Mouse (Mus musculus): ENCODE results near the gene Muc1. TPM values are rescaled to one million over a fixed set of nuclear protein-coding genes. Genes with fewer than 3 reads are reported as not detected.

Muc1 gene
- polyA plus RNA-seq, 1 experiment = not detected

GRCm38 (mm10) chr3:89266439-89266893, 37.6 kb downstream of the Muc1 start:
- no peak for TF ChIP-seq GATA1 (IDR thresholded peaks at IDR 0.05; ENCODE audit: low read length)

GRCm38 (mm10) chr3:89268916-89269315, 40.1 kb downstream of the Muc1 start:
- TF ChIP-seq GATA1 (IDR thresholded peaks at IDR 0.05; ENCODE audit: low read length) = no peak

- no peak for TF ChIP-seq GATA1 (IDR thresholded peaks at IDR 0.05; ENCODE audit: low read length)
Observed at GRCm38 (mm10) chr3:89270051-89270755, 41.3 kb downstream of the Muc1 start, which contains the start of gene Slc50a1. Slc50a1 (minus strand) TSS chr3:89270570.

GRCm38 (mm10) chr3:89270891-89271290, 42.0 kb downstream of the Muc1 start:
- no peak for TF ChIP-seq GATA1 (IDR thresholded peaks at IDR 0.05; ENCODE audit: low read length)

GRCm38 (mm10) chr3:89271760-89272159, 42.9 kb downstream of the Muc1 start:
- TF ChIP-seq GATA1 (IDR thresholded peaks at IDR 0.05; ENCODE audit: low read length) = no peak

- no peak for TF ChIP-seq GATA1 (IDR thresholded peaks at IDR 0.05; ENCODE audit: low read length)
Observed at GRCm38 (mm10) chr3:89276061-89276460, 47.2 kb downstream of the Muc1 start.

GRCm38 (mm10) chr3:89277281-89278021, 48.6 kb downstream of the Muc1 start:
- TF ChIP-seq GATA1 (IDR thresholded peaks at IDR 0.05; ENCODE audit: low read length) = no peak

- TF ChIP-seq GATA1 (IDR thresholded peaks at IDR 0.05; ENCODE audit: low read length) = no peak
Observed at GRCm38 (mm10) chr3:89278107-89278506, 49.2 kb downstream of the Muc1 start.

GRCm38 (mm10) chr3:89278643-89279042, 49.8 kb downstream of the Muc1 start:
- no peak for TF ChIP-seq GATA1 (IDR thresholded peaks at IDR 0.05; ENCODE audit: low read length)

- no peak for TF ChIP-seq GATA1 (IDR thresholded peaks at IDR 0.05; ENCODE audit: low read length)
Observed at GRCm38 (mm10) chr3:89279153-89279890, 50.5 kb downstream of the Muc1 start.

- TF ChIP-seq GATA1 (IDR thresholded peaks at IDR 0.05; ENCODE audit: low read length) = no peak
Observed at GRCm38 (mm10) chr3:89280050-89280605, 51.3 kb downstream of the Muc1 start.

GRCm38 (mm10) chr3:89280606-89281511, 52.0 kb downstream of the Muc1 start, which contains the start of gene Efna1:
Efna1 (minus strand) TSS chr3:89281142.
- no peak for TF ChIP-seq GATA1 (IDR thresholded peaks at IDR 0.05; ENCODE audit: low read length)

- TF ChIP-seq GATA1 (IDR thresholded peaks at IDR 0.05; ENCODE audit: low read length) = no peak
Observed at GRCm38 (mm10) chr3:89281579-89282290, 52.9 kb downstream of the Muc1 start.

GRCm38 (mm10) chr3:89282291-89282643, 53.4 kb downstream of the Muc1 start:
- TF ChIP-seq GATA1 (IDR thresholded peaks at IDR 0.05; ENCODE audit: low read length) = no peak

Other genes with a start within 250 kb of the Muc1 start
- gene Rusc1, start 135.7 kb upstream of the Muc1 start, polyA plus RNA-seq (2012) = 14.2 and 15.4 TPM in 2 replicates
- gene Gm43738, start 128.0 kb upstream of the Muc1 start, polyA plus RNA-seq (2012) = 1.4 and 7.9 TPM in 2 replicates
- gene Fdps, start 127.1 kb upstream of the Muc1 start, polyA plus RNA-seq (2012) = 18.1 and 44.7 TPM in 2 replicates
- gene Pklr, start 92.9 kb upstream of the Muc1 start, polyA plus RNA-seq (2012) = 145 and 174 TPM in 2 replicates
- 0.91 and 1.2 TPM in 2 replicates for gene Hcn3, start 68.9 kb upstream of the Muc1 start, polyA plus RNA-seq (2012)
- 62.2 and 65.3 TPM in 2 replicates for gene Clk2, start 64.3 kb upstream of the Muc1 start, polyA plus RNA-seq (2012)
- 190 and 239 TPM in 2 replicates for gene Scamp3, start 51.6 kb upstream of the Muc1 start, polyA plus RNA-seq (2012)
- 7.3 and 13.1 TPM in 2 replicates for gene Fam189b, start 45.9 kb upstream of the Muc1 start, polyA plus RNA-seq (2012)
- gene Gba, start 26.1 kb upstream of the Muc1 start, polyA plus RNA-seq (2012) = 2.0 and 2.9 TPM in 2 replicates
- gene Thbs3, start 13.9 kb upstream of the Muc1 start, polyA plus RNA-seq (2012) = 0.19 and 0.37 TPM in 2 replicates
- 392 and 458 TPM in 2 replicates for gene Mtx1, start 2.0 kb upstream of the Muc1 start, polyA plus RNA-seq (2012)
- 135 and 200 TPM in 2 replicates for gene Krtcap2, start 16.9 kb downstream of the Muc1 start, polyA plus RNA-seq (2012)
- gene Trim46, start 17.3 kb downstream of the Muc1 start, polyA plus RNA-seq (2012) = 2.4 and 2.8 TPM in 2 replicates
- 119 and 146 TPM in 2 replicates for gene Dpm3, start 30.3 kb downstream of the Muc1 start, polyA plus RNA-seq (2012)
- not detected in 2 replicates for gene Slc50a1, start 41.5 kb downstream of the Muc1 start, polyA plus RNA-seq (2012)
- not detected in 2 replicates for gene Efna1, start 52.1 kb downstream of the Muc1 start, polyA plus RNA-seq (2012)
- not detected in 2 replicates for gene Efna3, start 93.9 kb downstream of the Muc1 start, polyA plus RNA-seq (2012)
- gene Efna4, start 109.0 kb downstream of the Muc1 start, polyA plus RNA-seq (2012) = 0.04 and 0.09 TPM in 2 replicates
- not detected in 2 replicates for gene Adam15, start 120.9 kb downstream of the Muc1 start, polyA plus RNA-seq (2012)
- not detected in 2 replicates for gene Dcst2, start 132.9 kb downstream of the Muc1 start, polyA plus RNA-seq (2012)
- gene Dcst1, start 136.2 kb downstream of the Muc1 start, polyA plus RNA-seq (2012) = not detected in 2 replicates
- gene Zbtb7b, start 165.7 kb downstream of the Muc1 start, polyA plus RNA-seq (2012) = 39.1 and 39.3 TPM in 2 replicates
- 0.08 TPM in 1 of 2 replicates, not detected in the other for gene Lenep, start 173.7 kb downstream of the Muc1 start, polyA plus RNA-seq (2012)
- gene Flad1, start 182.8 kb downstream of the Muc1 start, polyA plus RNA-seq (2012) = 12.0 and 24.0 TPM in 2 replicates
- gene Cks1b, start 189.3 kb downstream of the Muc1 start, polyA plus RNA-seq (2012) = 84.3 and 87.0 TPM in 2 replicates
- gene Shc1, start 189.4 kb downstream of the Muc1 start, polyA plus RNA-seq (2012) = 138 and 171 TPM in 2 replicates
- gene Pygo2, start 201.2 kb downstream of the Muc1 start, polyA plus RNA-seq (2012) = 160 and 240 TPM in 2 replicates
- 7.6 and 7.7 TPM in 2 replicates for gene Pbxip1, start 207.6 kb downstream of the Muc1 start, polyA plus RNA-seq (2012)
- gene Pmvk, start 225.5 kb downstream of the Muc1 start, polyA plus RNA-seq (2012) = 11.6 and 29.9 TPM in 2 replicates

Measured in G1E-ER4 (cell line).